Mouse (Mus musculus): ENCODE data around the gene Kcnip2.

DNA sequence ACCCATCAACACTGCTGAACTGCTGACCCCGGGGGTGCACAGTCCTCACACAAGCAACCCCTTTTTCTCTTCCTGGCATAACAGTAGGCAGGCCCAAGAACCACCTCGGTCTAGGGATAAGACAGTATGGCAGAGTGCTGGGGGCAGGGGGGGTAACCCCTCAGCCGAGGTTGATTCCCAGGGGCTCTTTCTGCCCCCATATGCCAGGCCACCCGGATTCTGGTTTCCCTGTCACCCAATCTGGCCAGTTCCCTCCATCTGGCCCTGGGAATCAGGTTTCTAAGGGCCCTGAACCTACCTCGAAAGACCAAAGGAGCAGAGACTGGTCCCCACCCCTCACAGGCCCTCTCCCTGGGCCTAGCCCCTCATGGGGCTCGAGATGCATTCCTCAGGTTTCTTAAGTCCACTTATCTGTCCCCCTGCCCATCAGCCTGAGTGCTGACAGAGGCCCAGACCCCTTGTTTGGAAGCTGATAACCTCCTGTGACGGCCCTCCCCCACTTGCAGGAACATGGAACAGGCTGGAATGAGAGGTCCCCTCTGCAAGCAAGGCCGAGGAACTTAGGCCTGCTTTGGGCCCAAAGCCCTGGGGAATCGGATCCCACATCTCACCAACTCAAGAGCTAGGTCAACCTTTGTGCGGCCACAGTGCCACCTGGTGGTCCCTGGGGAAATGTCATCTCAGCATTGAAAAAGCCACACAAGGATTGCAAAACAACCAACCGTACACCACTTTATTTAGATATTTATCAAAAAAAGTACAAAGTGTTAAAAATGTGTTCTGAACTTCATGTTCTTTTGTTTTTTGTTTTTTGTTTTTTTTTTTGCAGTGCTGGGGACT lies 68.6 kb downstream of the Kcnip2 start:
- TF ChIP-seq CTCF (conservative IDR thresholded peaks at IDR 0.05; ENCODE audit: low read length) = peak; percentile 87
- no peak for TF ChIP-seq NANOG (IDR thresholded peaks at IDR 0.05; ENCODE audit: borderline replicate concordance, low read length)

Measured in E14TG2a.4 (cell line).